In genomic region chr3:95052959-95053358, GRCm38 (mm10) we compare ENCODE assay signal across 8 mouse cellular contexts. TPM values are rescaled to one million over a fixed set of nuclear protein-coding genes. Genes with fewer than 3 reads are reported as not detected.
DNase-seq lines count a peak whose midpoint lies in the region; ATAC-seq and TF ChIP-seq lines count a peak whose summit lies in the region.

No protein-coding gene starts in this region.

- H3K4me1 ChIP-seq in ES-E14 (ENCODE audit: control insufficient read depth in 2 of 2, insufficient read depth in 2 of 2, low read length in 2 of 2, poor library complexity in 1 of 2): peaks cover 0 to 8% of the 10 kb centered on the region in 2 experiments; a peak in 1 of 4 replicates
- H3K4me1 ChIP-seq in liver, embryonic 13.5 days (replicated peaks): peaks cover 62% of the 10 kb centered on the region

- H3K27ac ChIP-seq in ES-E14 (ENCODE audit: insufficient read depth, low read depth, low read length, poor library complexity, severe bottlenecking): no peak overlapping the region
- no peak overlapping the region for H3K27ac ChIP-seq in liver, embryonic 13.5 days

- peak; percentile 63 for DNase-seq in adrenal gland, postnatal 10 days
- no peak for DNase-seq in adrenal gland, postnatal 4 days (ENCODE audit: low spot score in 2 of 2)
- peak; percentile 73 for DNase-seq in kidney, adult 9 months
- DNase-seq in kidney, adult 18-20 months: no peak
- DNase-seq in ES-E14 (ENCODE audit: low read depth, low spot score): peak; percentile 35
- peak; percentile 69 for DNase-seq in embryo, embryonic 11 days
- DNase-seq in liver, embryonic 13.5 days: peak; percentile 47
- peak; percentile 33 to 71 for DNase-seq in spleen, postnatal 10 days (ENCODE audit: low spot score in 2 of 2)

- H3K9ac ChIP-seq in ES-E14 (ENCODE audit: insufficient read depth, low read depth, low read length, poor library complexity, severe bottlenecking): no peak overlapping the region
- H3K9ac ChIP-seq in liver, embryonic 13.5 days: no peak overlapping the region

- in situ Hi-C loops in ES-E14 (cut with MboI; ENCODE audit: low sequenced_read_pairs in 2 of 2, unreplicated experiment in 2 of 2): no loop called here

- WGBS in liver, embryonic 13.5 days (ENCODE audit: insufficient replicate concordance): 36% methylated on average over 1 of the region's 1 CpGs

- no peak overlapping the region for H3K4me3 ChIP-seq in ES-E14 (ENCODE audit: insufficient read depth in 1 of 2, low read depth in 1 of 2, low read length in 2 of 2, poor library complexity in 1 of 2, severe bottlenecking in 1 of 2)
- H3K4me3 ChIP-seq in liver, embryonic 13.5 days (replicated peaks): no peak overlapping the region

- no peak overlapping the region for H3K4me2 ChIP-seq in liver, embryonic 13.5 days

- no peak for ATAC-seq in liver, embryonic 13.5 days (ENCODE audit: low read depth)

- no peaks in the 10 kb centered on the region for H3K9me3 ChIP-seq in ES-E14 (ENCODE audit: control insufficient read depth, insufficient read depth, low read depth, low read length)
- no peaks in the 10 kb centered on the region for H3K9me3 ChIP-seq in liver, embryonic 13.5 days (replicated peaks)

- peaks cover 3% of the 10 kb centered on the region; the same call in 1 of the 2 replicates for H3K36me3 ChIP-seq in ES-E14 (ENCODE audit: control insufficient read depth, insufficient read depth, low read length, poor library complexity, severe bottlenecking)
- H3K36me3 ChIP-seq in liver, embryonic 13.5 days: peaks cover 1% of the 10 kb centered on the region

- no peaks in the 10 kb centered on the region for H3K27me3 ChIP-seq in liver, embryonic 13.5 days

TF ChIP-seq in ES-E14, 5 proteins besides CTCF, POLR2A, EP300 and RAD21:
- no peak for TF ChIP-seq CHD2 (IDR thresholded peaks at IDR 0.05; ENCODE audit: low read depth, low read length)

RNA-seq across cellular contexts. Expression of gene Psmd4, which starts 10.5 kb away (rescaled TPM):
- 100 to 1,000 TPM; 206 to 221 TPM for total RNA-seq in adrenal gland, postnatal 10 days (2021)
- 100 to 1,000 TPM; 243 to 263 TPM for total RNA-seq in adrenal gland, postnatal 4 days (2021)
- total RNA-seq in ES-E14 (2012; rRNA removed): 258 and 291 TPM in 2 replicates
- polyA plus RNA-seq in liver, embryonic 13.5 days (2015; fragmentation: Nextera tagmentation; extraction: Ambion mirVana): 202 and 204 TPM in 2 replicates

RNA-seq across cellular contexts. Expression of gene Zfp687, which starts 37.7 kb away (rescaled TPM):
- 10 to 100 TPM; 35.3 to 39.8 TPM for total RNA-seq in adrenal gland, postnatal 10 days (2021)
- 10 to 100 TPM; 76.5 to 81.4 TPM for total RNA-seq in adrenal gland, postnatal 4 days (2021)
- 19.8 and 20.6 TPM in 2 replicates for total RNA-seq in ES-E14 (2012; rRNA removed)
- polyA plus RNA-seq in liver, embryonic 13.5 days (2015; fragmentation: Nextera tagmentation; extraction: Ambion mirVana): 5.8 and 8.2 TPM in 2 replicates

RNA-seq across cellular contexts. Expression of gene Pip5k1a, which starts 53.8 kb away (rescaled TPM):
- total RNA-seq in adrenal gland, postnatal 10 days (2021): 10 to 100 TPM; 35.0 to 40.3 TPM
- 10 to 100 TPM; 51.6 to 54.5 TPM for total RNA-seq in adrenal gland, postnatal 4 days (2021)
- 23.2 and 30.7 TPM in 2 replicates for total RNA-seq in ES-E14 (2012; rRNA removed)
- 9.6 and 10.3 TPM in 2 replicates for polyA plus RNA-seq in liver, embryonic 13.5 days (2015; fragmentation: Nextera tagmentation; extraction: Ambion mirVana)

RNA-seq across cellular contexts. Expression of gene Vps72, which starts 57.9 kb away (rescaled TPM):
- 10 to 100 TPM; 56.2 to 69.5 TPM for total RNA-seq in adrenal gland, postnatal 10 days (2021)
- total RNA-seq in adrenal gland, postnatal 4 days (2021): 10 to 100 TPM; 89.3 to 93.0 TPM
- 34.4 and 35.7 TPM in 2 replicates for total RNA-seq in ES-E14 (2012; rRNA removed)
- polyA plus RNA-seq in liver, embryonic 13.5 days (2015; fragmentation: Nextera tagmentation; extraction: Ambion mirVana): 39.2 and 43.3 TPM in 2 replicates

Comparison
In these comparisons a context has a peak if more than half of its experiments do, and no peak if none do; other contexts are left out.
1. DNase-seq: peak in adrenal gland, postnatal 10 days (single experiment), kidney, adult 9 months (single experiment), ES-E14 (single experiment), embryo, embryonic 11 days (single experiment), liver, embryonic 13.5 days (single experiment) and spleen, postnatal 10 days (2 of 2); none in adrenal gland, postnatal 4 days (0 of 2) and kidney, adult 18-20 months (single experiment).